Mouse (Mus musculus) cerebellum, adult 11-12 months (tissue): ENCODE results near the gene Acad8.

ENCODE experiments used
- DNase-seq: peaks from one replicate; pipeline ENCODE4 v3.0.0; 2022

The Acad8 gene

DNA sequence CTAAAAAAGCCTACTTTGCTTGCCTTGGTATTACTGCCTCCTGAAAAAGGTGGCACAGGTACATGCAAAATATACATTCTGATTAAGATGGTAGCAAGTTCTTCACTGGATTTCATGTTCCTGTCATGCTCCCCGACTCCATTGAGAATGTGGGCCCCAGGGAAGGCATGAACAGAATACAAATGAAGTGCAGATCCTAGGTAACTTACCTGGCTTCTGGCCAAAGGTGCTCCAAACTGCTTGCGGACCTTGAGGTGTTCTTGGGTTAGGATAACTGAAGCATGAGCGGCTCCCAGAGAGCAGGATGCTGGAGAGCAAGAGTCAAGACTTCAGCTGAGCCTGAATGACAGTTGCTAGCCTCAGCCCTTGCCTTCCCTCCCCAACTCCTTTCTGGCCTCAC lies 20.6 kb downstream of the Acad8 start:
- no peak for DNase-seq

- no peak for DNase-seq
These were observed 21.6 kb downstream of the Acad8 start for GRCm38 (mm10) chr9:26977754-26978153.

DNA sequence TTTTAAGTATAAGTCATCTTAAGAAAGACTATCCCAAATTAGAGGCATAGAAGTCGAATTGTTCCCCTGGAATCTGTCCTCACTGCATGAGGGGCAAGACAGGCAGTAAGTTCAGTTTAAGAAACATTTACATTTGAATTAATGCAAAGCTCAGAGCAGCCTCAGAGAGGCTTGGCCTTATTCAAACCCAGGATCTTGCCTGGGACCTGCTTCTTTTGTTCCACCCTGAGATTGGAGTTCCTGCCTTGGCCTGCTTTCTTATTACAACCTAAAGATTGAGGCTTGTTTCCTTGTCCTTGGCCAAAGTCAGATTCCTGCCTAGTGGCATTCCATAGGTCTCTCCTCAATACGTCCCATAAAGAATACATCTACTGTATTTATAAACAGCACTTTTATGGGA lies 51.6 kb downstream of the Acad8 start:
- no peak for DNase-seq

DNA sequence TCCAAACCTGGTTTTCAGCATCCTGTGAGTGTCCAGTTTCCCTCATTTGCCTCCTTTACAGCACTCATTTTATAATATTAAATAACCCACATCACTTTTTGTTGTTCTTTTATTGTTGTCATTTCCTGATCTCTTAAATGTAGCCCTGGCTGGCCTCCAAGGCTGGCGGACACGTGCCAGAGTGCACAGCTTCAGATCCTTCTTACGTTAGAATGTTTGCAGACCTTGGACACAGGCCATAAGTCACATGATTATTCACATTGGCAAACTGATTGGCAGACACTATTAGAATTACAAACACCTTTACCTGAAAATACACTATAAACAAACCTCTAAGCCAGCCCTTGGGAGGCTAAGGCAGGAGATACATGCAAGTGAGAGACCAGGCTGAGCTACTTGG lies 75.2 kb downstream of the Acad8 start:
- DNase-seq = no peak
